14 mouse cellular contexts compared by ENCODE assay signal in genomic region chr6:144565827-144566226, GRCm38 (mm10).
"Had no signal": no experiment of that assay in that cellular context is flagged by ENCODE, and none has a peak within 500 bp of the region (broad histone marks: within the 10 kb centered on the region; RNA-seq: fewer than 3 reads in every experiment).

No protein-coding gene starts in this region.

- H3K27ac ChIP-seq: lung, embryonic 15.5 days; macrophage; midbrain, embryonic 13.5 days; midbrain, embryonic 15.5 days; neural tube, embryonic 12.5 days had no signal

- H3K36me3 ChIP-seq: lung, embryonic 15.5 days; midbrain, embryonic 13.5 days; midbrain, embryonic 15.5 days; neural tube, embryonic 12.5 days had no signal

- H3K4me1 ChIP-seq: lung, embryonic 15.5 days; midbrain, embryonic 13.5 days; midbrain, embryonic 15.5 days; neural tube, embryonic 12.5 days had no signal

- H3K4me2 ChIP-seq: lung, embryonic 15.5 days; midbrain, embryonic 11.5 days; midbrain, embryonic 13.5 days; midbrain, embryonic 15.5 days; neural tube, embryonic 12.5 days had no signal

- H3K9ac ChIP-seq: lung, embryonic 15.5 days; midbrain, embryonic 13.5 days; midbrain, embryonic 15.5 days; neural tube, embryonic 12.5 days had no signal

- DNase-seq: lung, adult 2 months; lung, postnatal 14 days; lung, postnatal 36 days; right cerebral cortex, postnatal 14 days; thymus, adult 18-20 months; thymus, postnatal 14 days; thymus, postnatal 36 days had no signal

- H3K4me3 ChIP-seq: lung, embryonic 15.5 days; midbrain, embryonic 13.5 days; midbrain, embryonic 15.5 days; neural tube, embryonic 12.5 days had no signal

- ATAC-seq: lung, postnatal 0 days; midbrain, embryonic 13.5 days; midbrain, embryonic 15.5 days had no signal

- H3K27me3 ChIP-seq: lung, embryonic 15.5 days; midbrain, embryonic 13.5 days; midbrain, embryonic 15.5 days; neural tube, embryonic 12.5 days had no signal

- H3K9me3 ChIP-seq: lung, embryonic 15.5 days had no signal
